Mouse (Mus musculus): ENCODE data around the gene Slc6a16. TPM values are rescaled to one million over a fixed set of nuclear protein-coding genes. Genes with fewer than 3 reads are reported as not detected.

Gene Slc6a16
- polyA plus RNA-seq, 1 experiment from 2014 or later = not detected

- 30% methylated on average over 8 of the region's 10 CpGs for WGBS
- no peak for ATAC-seq
- Histone ChIP-seq H3K27ac (ENCODE audit: low read length) (no peak overlapping the region), H3K4me3 (ENCODE audit: low read depth, low read length) (no peak overlapping the region), H3K27me3 (replicated peaks; ENCODE audit: insufficient read depth, low read length) (no peaks in the 10 kb centered on the region), H3K36me3 (ENCODE audit: insufficient read depth, low read length) (no peaks in the 10 kb centered on the region), H3K9ac (replicated peaks; ENCODE audit: low read depth) (no peak overlapping the region), H3K9me3 (ENCODE audit: low read length) (no peaks in the 10 kb centered on the region), H3K4me2 (replicated peaks; ENCODE audit: low read depth, low read length) (no peak overlapping the region), H3K4me1 (ENCODE audit: insufficient read depth, low read depth, low read length) (no peaks in the 10 kb centered on the region)
- no peak for TF ChIP-seq CTCF (IDR thresholded peaks at IDR 0.05)
- no peak for TF ChIP-seq EP300 (IDR thresholded peaks at IDR 0.05)
- no peak for DNase-seq (ENCODE audit: low spot score)
Observed at GRCm38 (mm10) chr7:45202654-45203053, 38.2 kb upstream of the Slc6a16 start.

GRCm38 (mm10) chr7:45204380-45205143 lies 36.3 kb upstream of the Slc6a16 start, which contains the start of gene Ccdc155:
TSS of gene Ccdc155 (minus strand) at chr7:45204892.
- H3K27ac ChIP-seq (ENCODE audit: low read length) = no peak within 1 kb of the TSS
- no peak within 1 kb of the TSS for H3K9ac ChIP-seq (replicated peaks; ENCODE audit: low read depth)
- H3K27me3 ChIP-seq (replicated peaks; ENCODE audit: insufficient read depth, low read length) = no peaks in the 10 kb centered on the region
- ATAC-seq (peak; percentile 98), DNase-seq (ENCODE audit: low spot score) (peak; percentile 97)
- H3K9me3 ChIP-seq (ENCODE audit: low read length) = no peaks in the 10 kb centered on the region
- H3K4me1 ChIP-seq (ENCODE audit: insufficient read depth, low read depth, low read length) = no peaks in the 10 kb centered on the region
- peak within 1 kb of the TSS; percentile 33 for H3K4me3 ChIP-seq (ENCODE audit: low read depth, low read length)
- H3K36me3 ChIP-seq (ENCODE audit: insufficient read depth, low read length) = no peaks in the 10 kb centered on the region
- no peak for TF ChIP-seq EP300 (IDR thresholded peaks at IDR 0.05)
- peak within 1 kb of the TSS; percentile 53 for H3K4me2 ChIP-seq (replicated peaks; ENCODE audit: low read depth, low read length)
- 6% methylated on average over 41 of the region's 44 CpGs for WGBS

- Histone ChIP-seq H3K9me3 (ENCODE audit: low read length) (no peaks in the 10 kb centered on the region), H3K4me2 (replicated peaks; ENCODE audit: low read depth, low read length) (no peak overlapping the region), H3K27ac (ENCODE audit: low read length) (no peak overlapping the region), H3K36me3 (ENCODE audit: insufficient read depth, low read length) (no peaks in the 10 kb centered on the region), H3K9ac (replicated peaks; ENCODE audit: low read depth) (no peak overlapping the region), H3K4me3 (ENCODE audit: low read depth, low read length) (no peak overlapping the region), H3K27me3 (replicated peaks; ENCODE audit: insufficient read depth, low read length) (peaks cover 4% of the 10 kb centered on the region; the same call in 1 of the 2 replicates), H3K4me1 (ENCODE audit: insufficient read depth, low read depth, low read length) (no peaks in the 10 kb centered on the region; the same call in 1 of the 2 replicates)
- ATAC-seq (no peak), DNase-seq (ENCODE audit: low spot score) (no peak)
- TF ChIP-seq EP300 (IDR thresholded peaks at IDR 0.05) (no peak), CTCF (IDR thresholded peaks at IDR 0.05) (no peak)
- 71% methylated on average over 6 of the region's 6 CpGs for WGBS
Observed at GRCm38 (mm10) chr7:45208260-45208659, 32.6 kb upstream of the Slc6a16 start.

- H3K27ac ChIP-seq (ENCODE audit: low read length) = no peak overlapping the region
- peaks cover 4% of the 10 kb centered on the region; the same call in 1 of the 2 replicates for H3K27me3 ChIP-seq (replicated peaks; ENCODE audit: insufficient read depth, low read length)
- H3K4me3 ChIP-seq (ENCODE audit: low read depth, low read length) = no peak overlapping the region
- DNase-seq (ENCODE audit: low spot score) (no peak), ATAC-seq (no peak)
- no peaks in the 10 kb centered on the region for H3K36me3 ChIP-seq (ENCODE audit: insufficient read depth, low read length)
- H3K9ac ChIP-seq (replicated peaks; ENCODE audit: low read depth) = no peak overlapping the region
- 42% methylated on average over 10 of the region's 10 CpGs for WGBS
- TF ChIP-seq EP300 (IDR thresholded peaks at IDR 0.05) = no peak
- no peak for TF ChIP-seq CTCF (IDR thresholded peaks at IDR 0.05)
- H3K9me3 ChIP-seq (ENCODE audit: low read length) = no peaks in the 10 kb centered on the region
- H3K4me1 ChIP-seq (ENCODE audit: insufficient read depth, low read depth, low read length) = no peaks in the 10 kb centered on the region; the same call in 1 of the 2 replicates
- H3K4me2 ChIP-seq (replicated peaks; ENCODE audit: low read depth, low read length) = no peak overlapping the region
Observed at GRCm38 (mm10) chr7:45211070-45211469, 29.8 kb upstream of the Slc6a16 start.

- no peak for TF ChIP-seq EP300 (IDR thresholded peaks at IDR 0.05)
- TF ChIP-seq CTCF (IDR thresholded peaks at IDR 0.05) = no peak
- Histone ChIP-seq H3K4me1 (ENCODE audit: insufficient read depth, low read depth, low read length) (peaks cover 1% of the 10 kb centered on the region), H3K4me3 (ENCODE audit: low read depth, low read length) (no peak within 1 kb of the TSS), H3K9me3 (ENCODE audit: low read length) (no peaks in the 10 kb centered on the region), H3K27me3 (replicated peaks; ENCODE audit: insufficient read depth, low read length) (peaks cover 4% of the 10 kb centered on the region; the same call in 1 of the 2 replicates), H3K9ac (replicated peaks; ENCODE audit: low read depth) (no peak within 1 kb of the TSS), H3K27ac (ENCODE audit: low read length) (no peak within 1 kb of the TSS), H3K4me2 (replicated peaks; ENCODE audit: low read depth, low read length) (peak within 1 kb of the TSS; percentile 36), H3K36me3 (ENCODE audit: insufficient read depth, low read length) (no peaks in the 10 kb centered on the region)
- ATAC-seq (peak; percentile 30), DNase-seq (ENCODE audit: low spot score) (peak; percentile 32)
- 3% methylated on average over 17 of the region's 17 CpGs for WGBS
Observed at GRCm38 (mm10) chr7:45211851-45212251, 29.0 kb upstream of the Slc6a16 start, which contains the start of gene Dkkl1. TSS of gene Dkkl1 (minus strand) at chr7:45212147.

GRCm38 (mm10) chr7:45212356-45212755 lies 28.5 kb upstream of the Slc6a16 start:
- Histone ChIP-seq H3K9me3 (ENCODE audit: low read length) (no peaks in the 10 kb centered on the region), H3K27me3 (replicated peaks; ENCODE audit: insufficient read depth, low read length) (peaks cover 4% of the 10 kb centered on the region; the same call in 1 of the 2 replicates), H3K4me1 (ENCODE audit: insufficient read depth, low read depth, low read length) (peaks cover 4% of the 10 kb centered on the region), H3K36me3 (ENCODE audit: insufficient read depth, low read length) (no peaks in the 10 kb centered on the region), H3K27ac (ENCODE audit: low read length) (no peak overlapping the region), H3K4me2 (replicated peaks; ENCODE audit: low read depth, low read length) (no peak overlapping the region), H3K4me3 (ENCODE audit: low read depth, low read length) (no peak overlapping the region), H3K9ac (replicated peaks; ENCODE audit: low read depth) (no peak overlapping the region)
- DNase-seq (ENCODE audit: low spot score) = no peak
- WGBS = 72% methylated on average over 7 of the region's 7 CpGs
- TF ChIP-seq CTCF (IDR thresholded peaks at IDR 0.05) (no peak), EP300 (IDR thresholded peaks at IDR 0.05) (no peak)
- ATAC-seq = no peak

Measured in lung, postnatal 0 days (tissue).